Mouse (Mus musculus) CD4-positive, CD25-positive, alpha-beta regulatory T cell, adult 2 months (primary cell): ENCODE results near the gene Erbb4.

Experiments used
- DNase-seq: peaks from one replicate; pipeline ENCODE4 v3.0.0-alpha.2; 2012; ENCODE audit warnings: low read depth, low spot score

The Erbb4 gene

GRCm38 (mm10) chr1:68089623-68090022, 1018.2 kb downstream of the Erbb4 start:
- no peak for DNase-seq

GRCm38 (mm10) chr1:68056494-68056893, 1051.4 kb downstream of the Erbb4 start:
- no peak for DNase-seq

- no peak for DNase-seq
Measured at GRCm38 (mm10) chr1:68054715-68055114, 1053.1 kb downstream of the Erbb4 start.

- no peak for DNase-seq
Measured at GRCm38 (mm10) chr1:68049856-68050255, 1058.0 kb downstream of the Erbb4 start.

- DNase-seq = no peak
Measured at GRCm38 (mm10) chr1:68047139-68047538, 1060.7 kb downstream of the Erbb4 start.

DNA sequence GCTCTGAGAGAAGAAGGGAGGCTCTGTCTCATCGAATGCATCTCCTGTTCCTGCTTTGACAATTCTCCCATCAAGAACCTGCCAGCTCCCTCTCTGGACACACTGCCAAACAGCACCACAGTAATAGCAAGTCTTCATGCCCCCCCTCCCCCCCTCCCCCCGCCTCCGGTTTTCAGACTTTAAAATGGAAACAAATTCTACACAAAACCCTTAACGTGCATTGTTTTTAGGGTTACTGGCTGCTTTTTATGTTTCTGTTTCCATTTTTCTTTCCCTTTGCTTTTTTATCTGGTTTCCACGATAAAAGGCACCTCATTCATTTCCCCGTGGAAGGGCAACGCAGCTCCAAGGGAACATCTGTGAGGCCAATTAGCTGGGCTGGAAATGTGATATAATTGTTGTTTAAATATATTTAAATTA, 1061.3 kb downstream of the Erbb4 start:
- DNase-seq = no peak

DNA sequence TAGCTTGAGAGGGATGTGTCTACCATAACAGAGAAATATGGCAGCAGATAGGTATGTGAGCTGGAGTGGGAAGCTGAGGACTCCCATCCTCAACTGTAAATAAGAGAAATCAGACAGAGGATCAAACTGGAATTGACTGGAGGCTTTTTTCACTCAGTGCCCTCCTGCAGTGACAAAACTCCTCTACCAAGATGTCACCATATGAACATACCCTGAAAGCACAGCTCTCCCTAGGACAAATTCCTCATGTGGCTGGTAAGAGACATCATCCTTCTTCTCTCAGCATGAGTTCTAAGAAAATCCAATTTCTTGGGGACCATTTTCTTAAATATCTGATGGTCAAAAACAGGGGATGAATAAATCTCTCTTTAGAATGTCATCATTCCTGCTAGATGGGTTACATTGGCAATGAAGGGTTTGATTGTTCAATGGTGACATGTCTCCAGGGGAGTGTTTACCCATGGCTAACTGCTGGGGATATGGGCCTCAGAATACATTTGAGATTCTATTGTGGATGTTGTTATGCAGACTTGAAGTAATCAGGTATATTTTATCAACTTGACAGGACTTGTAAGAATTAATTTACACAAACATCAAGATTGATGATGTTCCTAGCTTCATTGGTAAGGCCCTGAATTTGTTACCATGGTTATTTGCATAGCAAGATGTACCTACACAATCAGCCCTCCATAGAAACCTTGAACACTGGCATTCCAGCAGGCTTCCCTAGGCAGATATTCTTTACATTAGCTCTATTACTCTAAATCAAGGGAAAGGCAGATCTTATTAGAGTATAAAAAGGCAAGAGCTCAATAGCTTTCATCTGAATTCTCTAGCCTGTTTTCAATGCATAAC, 1083.5 kb downstream of the Erbb4 start:
- DNase-seq = no peak

- DNase-seq = no peak
Measured at GRCm38 (mm10) chr1:68020020-68020419, 1087.8 kb downstream of the Erbb4 start.

GRCm38 (mm10) chr1:68019618-68020017, 1088.2 kb downstream of the Erbb4 start:
- DNase-seq = no peak
